8 mouse cellular contexts compared by ENCODE assay signal in genomic region chr10:83805201-83805718, GRCm38 (mm10).
A peak's percentile ranks its signal among the peaks of the same experiment; 100 is the strongest.
DNase-seq lines count a peak whose midpoint lies in the region; ATAC-seq and TF ChIP-seq lines count a peak whose summit lies in the region.

No protein-coding gene starts in this region.

- H3K4me1 ChIP-seq in forebrain, embryonic 10.5 days, result peaks cover 15% of the 10 kb centered on the region
- H3K4me1 ChIP-seq in limb, embryonic 11.5 days (ENCODE audit: control insufficient read depth, insufficient read depth, low read length), result peaks cover 16% of the 10 kb centered on the region
- H3K4me1 ChIP-seq in midbrain, embryonic 13.5 days (replicated peaks), result peaks cover 16% of the 10 kb centered on the region

- TF ChIP-seq POLR2A in brain, embryonic 14.5 days (IDR thresholded peaks at IDR 0.05; ENCODE audit: borderline replicate concordance, extremely low read depth, insufficient read depth, insufficient read length, poor library complexity, severe bottlenecking), result no peak

- peak; percentile 70 for ATAC-seq in hematopoietic stem cell, adult 5-6 weeks (replicated peaks in 1 of 2; ENCODE audit: insufficient read depth in 1 of 2, low FRiP score in 2 of 2, low TSS enrichment in 1 of 2, low read depth in 1 of 2, poor library complexity in 2 of 2, severe bottlenecking in 2 of 2)
- peak; percentile 77 for ATAC-seq in limb, embryonic 11.5 days (ENCODE audit: insufficient number of reproducible peaks, low FRiP score, low TSS enrichment, low read depth)
- peak; percentile 77 for ATAC-seq in midbrain, embryonic 13.5 days

- DNase-seq in brain, embryonic 14.5 days (ENCODE audit: low read depth), result peak; percentile 80
- no peak for DNase-seq in forebrain, embryonic 10.5 days (ENCODE audit: extremely low spot score, low spot score)
- DNase-seq in limb, embryonic 11.5 days (ENCODE audit: low spot score), result peak; percentile 54
- DNase-seq in spleen, postnatal 14 days (ENCODE audit: low spot score in 2 of 2), result no peak
- DNase-seq in left cerebral cortex, adult 8-10 months (ENCODE audit: low spot score in 2 of 2), result no peak
- DNase-seq in urinary bladder, adult 18-20 months (ENCODE audit: low spot score in 2 of 2), result no peak

- H3K9me3 ChIP-seq in forebrain, embryonic 10.5 days, result no peaks in the 10 kb centered on the region
- H3K9me3 ChIP-seq in limb, embryonic 11.5 days (ENCODE audit: control insufficient read depth, low read length), result no peaks in the 10 kb centered on the region
- no peaks in the 10 kb centered on the region for H3K9me3 ChIP-seq in midbrain, embryonic 13.5 days

- WGBS in forebrain, embryonic 10.5 days, result 71% methylated on average over 11 of the region's 11 CpGs
- WGBS in limb, embryonic 11.5 days, result 27% methylated on average over 11 of the region's 11 CpGs
- 50% methylated on average over 11 of the region's 11 CpGs for WGBS in midbrain, embryonic 13.5 days

- no peaks in the 10 kb centered on the region for H3K36me3 ChIP-seq in forebrain, embryonic 10.5 days (replicated peaks)
- no peaks in the 10 kb centered on the region for H3K36me3 ChIP-seq in limb, embryonic 11.5 days (ENCODE audit: control insufficient read depth, insufficient read depth, low read length)
- no peaks in the 10 kb centered on the region for H3K36me3 ChIP-seq in midbrain, embryonic 13.5 days

- no peak for TF ChIP-seq CTCF in brain, embryonic 14.5 days (IDR thresholded peaks at IDR 0.05; ENCODE audit: borderline replicate concordance, extremely low read depth, insufficient read depth, insufficient read length)

- peak overlapping the region; percentile 60 for H3K27ac ChIP-seq in forebrain, embryonic 10.5 days
- H3K27ac ChIP-seq in limb, embryonic 11.5 days (replicated peaks; ENCODE audit: low read depth, low read length), result peak overlapping the region; percentile 59; the same call in 1 of the 2 replicates
- H3K27ac ChIP-seq in midbrain, embryonic 13.5 days, result peak overlapping the region; percentile 49; the same call in 1 of the 2 replicates

- H3K4me3 ChIP-seq in forebrain, embryonic 10.5 days, result no peak overlapping the region
- H3K4me3 ChIP-seq in limb, embryonic 11.5 days (ENCODE audit: low read depth, low read length), result no peak overlapping the region
- H3K4me3 ChIP-seq in midbrain, embryonic 13.5 days (replicated peaks), result no peak overlapping the region

- no peak overlapping the region for H3K4me2 ChIP-seq in limb, embryonic 11.5 days (ENCODE audit: low read depth, severe bottlenecking)
- no peak overlapping the region for H3K4me2 ChIP-seq in midbrain, embryonic 13.5 days (replicated peaks)

- no peak overlapping the region for H3K9ac ChIP-seq in limb, embryonic 11.5 days (ENCODE audit: low read length)
- H3K9ac ChIP-seq in midbrain, embryonic 13.5 days (replicated peaks), result no peak overlapping the region

- H3K27me3 ChIP-seq in forebrain, embryonic 10.5 days (ENCODE audit: poor library complexity, severe bottlenecking), result no peaks in the 10 kb centered on the region
- no peaks in the 10 kb centered on the region for H3K27me3 ChIP-seq in limb, embryonic 11.5 days (ENCODE audit: control insufficient read depth, insufficient read depth, low read length)
- H3K27me3 ChIP-seq in midbrain, embryonic 13.5 days, result no peaks in the 10 kb centered on the region

Comparison
In these comparisons a context has a peak if more than half of its experiments do, and no peak if none do; other contexts are left out.
1. DNase-seq: peak in brain, embryonic 14.5 days (single experiment) and limb, embryonic 11.5 days (single experiment); none in forebrain, embryonic 10.5 days (single experiment), spleen, postnatal 14 days (0 of 2), left cerebral cortex, adult 8-10 months (0 of 2) and urinary bladder, adult 18-20 months (0 of 2).
2. Peak in every context shown above with its lines, with median percentiles within 50 percentile points of each other: H3K27ac ChIP-seq and ATAC-seq.